Mouse (Mus musculus) gastrocnemius, adult 18-20 months (tissue): ENCODE measurements around the gene Dlk1. TPM values are rescaled to one million over a fixed set of nuclear protein-coding genes. Genes with fewer than 3 reads are reported as not detected.

Experiments
- DNase-seq: peaks from one replicate; pipeline ENCODE4 v3.0.0; 2021; ENCODE audit warnings: low spot score
- long read RNA-seq, 2 experiments: library from polyadenylated mRNA; stranded (forward); transcript quantifications; one replicate each; pipeline ENCODE4 v2.0.0; 2021
- total RNA-seq, 2 experiments: library from RNA; stranded (reverse); gene quantifications; 2 replicates each; pipeline ENCODE4 v1.2.3; 2021

Gene Dlk1
- total RNA-seq, result 1 to 10 TPM in 1 of 2 experiments, under 1 TPM in 1; 0.69 to 1.1 TPM
- long read RNA-seq, experiment 1, result 0 reads
- long read RNA-seq, experiment 2, partial matches to known transcripts, result 0 of 2 reads
- long read RNA-seq, experiment 2, other reads (novel, unspliced or antisense), result 0 of 2 reads

DNA sequence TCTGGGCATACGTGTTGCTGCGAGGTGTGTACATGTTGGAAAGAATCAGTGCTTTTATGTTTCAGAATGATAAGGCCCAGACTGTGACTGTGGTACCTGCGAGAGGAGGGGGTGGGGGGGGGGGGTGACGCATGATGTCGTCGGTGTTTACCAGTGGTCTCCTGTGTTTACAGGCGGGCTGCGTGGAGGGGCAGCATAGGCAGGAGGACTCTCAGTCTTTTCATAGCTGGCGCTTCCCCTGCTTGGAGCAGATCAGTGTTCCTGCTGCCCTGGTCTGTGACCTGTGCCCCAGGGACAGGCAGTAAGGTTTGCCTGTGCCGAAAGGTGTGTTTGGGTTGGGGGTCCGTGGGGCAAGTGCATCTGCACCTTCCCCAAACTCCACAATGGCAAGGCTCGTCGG is at the start of gene Dlk1:
TSS of gene Dlk1 (plus strand) at position 232 of the 400 bp plus-strand sequence.
- no peak for DNase-seq

DNA sequence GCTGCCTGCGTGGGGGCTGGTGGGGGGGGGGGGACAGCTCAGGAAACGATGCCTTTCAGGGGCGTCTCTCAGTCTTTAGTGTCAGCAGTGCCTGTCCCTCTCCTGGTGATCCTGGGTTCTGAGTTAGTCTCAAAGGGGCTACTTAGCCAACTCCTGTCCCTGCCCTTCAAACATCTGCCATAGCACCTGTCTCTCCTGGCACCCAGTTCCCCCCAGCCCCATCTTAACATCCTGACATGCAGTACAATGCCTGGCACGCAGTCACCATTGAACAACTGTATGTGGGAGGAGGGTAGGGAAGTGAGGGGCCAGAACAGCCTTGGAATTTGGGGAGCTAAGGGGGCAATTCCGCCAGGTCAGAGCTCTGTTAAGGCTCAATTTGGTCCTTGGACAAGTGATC is 49.7 kb upstream of the Dlk1 start:
- DNase-seq, result no peak

DNA sequence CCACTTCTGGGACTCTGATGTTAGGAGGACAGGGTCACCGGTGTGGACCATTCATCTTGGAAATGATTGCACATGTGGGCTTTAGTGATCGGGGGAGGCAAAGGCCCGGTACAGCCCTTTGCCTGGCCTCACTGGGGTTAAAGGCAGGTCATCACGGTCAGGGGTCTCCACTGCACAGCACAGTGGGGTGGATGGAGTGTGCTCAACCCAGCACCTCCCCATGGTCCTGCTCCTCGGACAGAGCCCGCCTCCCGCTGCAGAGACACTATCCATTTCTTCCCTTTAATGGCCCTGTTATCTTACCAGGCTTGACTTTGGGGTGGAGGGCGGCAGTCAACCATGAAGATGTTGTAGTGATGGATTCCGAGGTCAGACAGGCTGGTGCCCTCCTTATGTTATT is 48.9 kb upstream of the Dlk1 start:
- DNase-seq, result no peak

DNA sequence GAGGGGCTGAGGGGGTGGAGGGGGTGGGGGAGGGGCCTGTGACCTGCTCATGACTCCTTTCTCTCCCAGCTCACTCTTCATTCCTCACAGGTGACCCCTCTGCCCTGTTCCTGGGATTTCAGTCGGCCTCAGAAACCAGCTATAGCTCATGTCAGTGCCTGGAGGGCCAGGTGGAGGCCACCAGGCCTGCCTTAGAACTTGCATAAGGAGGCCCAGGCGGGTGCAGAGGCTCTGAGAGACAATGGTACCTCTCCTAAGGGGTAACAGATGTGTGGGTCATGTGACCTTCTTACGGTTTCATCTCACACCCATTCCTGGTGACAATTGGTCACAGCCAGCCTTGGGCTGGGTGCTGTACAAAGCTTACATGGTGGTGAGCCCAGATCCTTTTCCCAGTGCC is 46.6 kb upstream of the Dlk1 start:
- DNase-seq, result no peak

DNA sequence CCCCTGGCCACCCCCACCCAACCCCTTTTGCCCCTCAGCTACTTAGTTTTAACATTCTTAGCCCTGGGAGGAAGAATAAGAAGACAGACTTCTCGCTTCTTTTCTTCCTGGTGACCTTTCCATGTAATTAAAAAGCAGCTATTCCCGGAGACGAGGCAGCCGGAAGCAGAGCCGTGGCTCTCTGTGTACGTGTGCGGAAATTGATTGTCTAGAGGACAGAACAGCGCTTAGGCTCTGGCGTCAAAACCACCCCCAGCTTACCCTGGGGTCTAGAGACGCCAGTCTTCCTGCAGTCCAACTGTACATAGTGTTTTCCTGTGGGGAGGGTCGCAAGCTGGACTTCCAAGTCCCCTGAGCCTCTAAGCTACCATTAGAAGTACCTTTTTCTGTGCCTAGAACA is 41.9 kb upstream of the Dlk1 start:
- DNase-seq, result no peak

DNA sequence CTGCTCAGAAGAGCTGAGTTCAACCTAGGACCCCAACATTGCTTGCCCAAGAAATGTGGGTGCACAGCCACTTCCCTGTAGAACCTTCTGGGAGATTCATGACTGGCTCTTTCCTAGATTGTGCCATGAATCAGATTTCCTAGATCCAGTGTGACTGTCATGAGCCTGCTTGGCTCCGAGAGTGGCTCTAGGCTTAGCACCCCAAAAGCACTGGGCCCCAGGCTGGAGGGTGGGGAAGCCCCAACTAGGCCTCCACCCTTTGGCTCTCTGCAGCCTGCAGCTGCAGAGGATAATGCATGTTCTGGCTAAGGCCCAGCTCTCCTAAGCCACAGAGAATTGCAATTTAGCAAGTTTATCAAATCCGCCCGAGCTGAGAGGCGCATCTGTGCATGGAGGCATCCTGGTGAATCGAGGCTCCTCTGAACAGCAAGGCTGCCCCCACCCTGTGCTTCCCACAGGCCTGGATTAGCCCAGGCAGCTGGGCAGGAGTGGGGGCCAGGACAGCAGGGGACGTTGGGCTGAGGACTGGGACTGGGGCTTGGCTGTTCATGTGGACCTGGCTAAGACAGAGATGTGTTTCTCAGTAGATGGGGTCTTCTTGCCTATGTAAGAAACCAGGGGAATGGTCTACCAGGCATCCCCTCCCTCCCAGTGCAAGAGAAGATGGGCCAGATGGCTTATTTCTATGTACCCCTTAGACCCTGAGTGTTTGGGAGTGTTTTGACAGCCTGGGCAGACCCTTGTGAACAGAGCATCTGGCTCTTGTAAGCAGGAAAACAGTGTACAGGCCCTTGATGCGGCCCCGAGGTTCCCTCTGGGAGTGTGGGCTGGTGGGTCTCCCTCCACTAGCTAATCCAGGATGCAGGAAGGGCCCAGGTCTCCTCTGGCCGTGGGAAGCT is 41.2 kb upstream of the Dlk1 start:
- peak; percentile 29 for DNase-seq

DNA sequence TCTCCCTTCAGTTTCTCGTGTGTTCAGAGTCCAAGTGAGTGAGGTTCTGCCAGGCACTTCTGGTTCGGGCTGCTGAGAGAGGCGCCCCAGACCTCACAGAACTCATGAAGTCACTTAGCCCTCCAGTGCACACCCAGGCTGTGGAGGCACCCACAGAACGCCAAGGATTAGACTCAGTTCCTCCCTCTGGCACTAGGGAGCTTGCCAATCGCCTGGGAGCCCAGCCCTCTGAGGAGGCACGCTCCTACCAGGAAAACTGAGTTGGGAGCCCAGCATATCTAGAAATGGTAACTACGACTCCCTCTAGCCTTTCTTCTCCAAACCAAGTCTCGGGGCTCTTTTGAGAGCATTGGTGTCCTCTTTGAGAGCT is 40.6 kb upstream of the Dlk1 start:
- DNase-seq, result no peak

DNA sequence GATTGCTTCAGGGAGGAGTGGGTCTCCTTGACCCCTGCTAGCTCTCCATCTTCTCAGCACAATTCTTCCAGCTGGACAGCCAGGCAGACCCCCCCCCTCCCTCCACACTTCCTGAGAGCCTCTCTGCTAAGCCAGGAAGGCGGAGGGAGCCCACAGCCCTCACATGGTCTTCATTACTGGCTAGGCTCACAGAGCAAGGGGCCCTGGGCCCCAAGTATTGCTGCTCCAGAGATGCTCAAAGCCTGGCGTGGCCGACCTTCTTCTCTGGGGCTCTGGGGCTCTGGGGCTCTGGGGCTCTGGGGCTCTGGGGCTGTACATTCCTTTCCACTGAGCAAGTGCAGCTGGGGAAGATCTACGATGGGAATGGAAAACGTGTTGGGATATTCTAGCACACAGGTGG is 39.9 kb upstream of the Dlk1 start:
- DNase-seq, result peak; percentile 46

DNA sequence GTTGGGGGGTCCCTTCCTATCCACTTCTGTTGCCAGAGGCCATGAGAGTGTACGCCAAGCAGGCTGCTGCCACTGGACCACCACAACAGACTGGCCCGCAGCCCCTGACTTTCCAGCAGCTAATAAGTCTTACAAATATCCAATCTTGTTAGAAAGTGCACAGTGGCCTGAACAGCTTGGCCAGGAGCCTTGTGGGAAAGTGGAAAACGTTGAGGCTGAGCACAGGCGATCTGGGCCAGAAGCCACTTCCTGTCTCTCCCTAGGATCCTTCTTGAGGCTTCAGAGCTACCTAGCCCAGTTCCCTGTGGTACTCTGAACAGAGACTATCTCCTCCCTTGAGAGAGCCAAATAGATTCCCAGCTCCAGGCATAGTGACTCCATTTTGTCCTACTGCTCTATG is 39.3 kb upstream of the Dlk1 start:
- no peak for DNase-seq

DNA sequence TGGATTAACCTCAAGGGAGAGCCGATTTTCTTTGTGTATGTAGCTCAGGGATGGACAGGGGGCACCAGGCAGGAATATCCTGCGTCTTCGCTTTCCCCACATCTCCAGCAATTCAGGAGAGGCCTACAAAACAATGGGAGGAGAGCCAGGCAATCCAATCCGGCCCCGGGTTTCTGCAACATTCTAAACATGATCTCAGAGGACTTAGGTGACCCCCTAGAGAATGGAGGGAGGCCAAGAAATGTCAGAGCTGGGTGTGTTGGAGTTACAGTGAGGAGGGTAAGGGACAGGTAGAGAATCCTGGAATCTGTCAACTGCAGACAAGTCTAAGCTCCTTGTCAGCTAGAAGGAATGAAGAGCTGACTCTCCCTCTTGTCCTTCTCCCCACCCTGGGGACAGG is 35.9 kb upstream of the Dlk1 start:
- DNase-seq, result no peak

DNA sequence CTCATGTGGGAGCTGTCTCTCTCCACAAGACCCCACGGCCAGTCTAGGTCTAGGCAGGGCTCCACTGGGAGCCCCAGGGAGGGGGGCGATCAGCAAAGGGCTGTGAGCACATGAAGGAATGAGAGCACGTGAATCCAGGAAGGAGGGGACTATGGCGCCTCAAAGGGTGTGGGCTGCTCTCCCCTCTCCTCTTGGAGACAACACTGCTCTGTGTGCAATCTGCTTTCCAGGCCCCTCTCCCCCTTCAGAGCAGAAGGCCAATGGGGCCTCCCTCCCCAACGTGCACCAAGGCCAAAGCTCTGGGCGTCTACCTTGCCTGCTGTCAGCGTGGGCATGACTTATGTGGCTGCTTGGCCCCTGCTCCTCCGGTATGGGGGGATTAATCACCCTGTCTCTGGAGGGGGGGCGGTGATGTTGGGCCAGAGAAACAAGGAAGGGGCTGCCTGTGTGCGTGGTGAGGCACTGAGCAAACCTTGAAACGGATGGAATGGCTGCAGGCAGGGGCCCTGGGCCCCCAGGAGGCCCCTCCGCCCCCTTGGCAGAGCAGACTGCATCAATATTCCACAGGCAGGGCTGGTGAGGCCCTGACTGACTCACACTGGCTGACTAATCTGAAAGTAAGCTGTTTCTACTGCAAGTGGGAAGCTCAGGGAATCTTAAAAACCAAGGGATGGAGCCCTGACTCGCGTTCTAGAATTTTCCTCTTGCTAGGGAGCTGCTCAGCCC is 35.0 kb upstream of the Dlk1 start:
- no peak for DNase-seq

DNA sequence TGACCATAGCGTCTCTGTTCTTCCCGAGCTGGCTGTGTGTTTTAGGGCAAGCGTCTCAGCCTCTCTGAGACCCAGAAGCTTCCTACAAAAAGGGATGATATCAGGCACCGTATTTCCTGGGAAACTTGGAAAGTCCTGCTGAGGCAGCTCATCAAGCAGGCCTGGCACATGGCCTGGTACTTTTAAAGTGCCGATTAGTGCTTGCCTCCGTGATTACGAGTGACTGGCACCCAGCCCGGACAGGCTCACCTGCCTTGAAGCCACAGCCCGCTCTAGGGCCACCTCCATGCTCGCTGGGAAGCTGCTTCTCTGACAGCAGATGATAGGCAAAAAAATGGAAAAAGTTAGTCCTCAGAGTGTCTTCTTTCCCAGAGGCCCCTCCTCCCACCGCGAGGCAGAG is 32.6 kb upstream of the Dlk1 start:
- DNase-seq, result no peak

DNA sequence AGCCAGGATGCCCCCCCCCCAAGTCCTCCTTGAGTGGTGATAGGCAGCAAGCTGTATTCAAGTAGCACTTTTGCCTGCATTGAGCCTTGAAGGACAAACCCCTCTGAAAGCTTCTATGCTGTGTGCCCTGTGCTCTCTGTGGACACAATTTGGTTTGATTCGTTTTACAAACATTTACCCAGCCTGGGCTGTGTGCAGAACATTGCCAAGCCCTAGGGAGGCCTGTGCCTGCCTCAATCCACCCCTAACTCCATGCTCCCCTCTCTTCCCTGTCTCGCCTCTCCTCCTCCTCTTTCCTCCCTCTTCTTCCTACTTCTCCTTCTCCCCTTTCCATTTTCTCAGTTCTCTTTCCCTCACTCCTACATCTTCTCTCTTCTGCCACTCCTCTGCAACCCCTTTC is 29.5 kb upstream of the Dlk1 start:
- no peak for DNase-seq

DNA sequence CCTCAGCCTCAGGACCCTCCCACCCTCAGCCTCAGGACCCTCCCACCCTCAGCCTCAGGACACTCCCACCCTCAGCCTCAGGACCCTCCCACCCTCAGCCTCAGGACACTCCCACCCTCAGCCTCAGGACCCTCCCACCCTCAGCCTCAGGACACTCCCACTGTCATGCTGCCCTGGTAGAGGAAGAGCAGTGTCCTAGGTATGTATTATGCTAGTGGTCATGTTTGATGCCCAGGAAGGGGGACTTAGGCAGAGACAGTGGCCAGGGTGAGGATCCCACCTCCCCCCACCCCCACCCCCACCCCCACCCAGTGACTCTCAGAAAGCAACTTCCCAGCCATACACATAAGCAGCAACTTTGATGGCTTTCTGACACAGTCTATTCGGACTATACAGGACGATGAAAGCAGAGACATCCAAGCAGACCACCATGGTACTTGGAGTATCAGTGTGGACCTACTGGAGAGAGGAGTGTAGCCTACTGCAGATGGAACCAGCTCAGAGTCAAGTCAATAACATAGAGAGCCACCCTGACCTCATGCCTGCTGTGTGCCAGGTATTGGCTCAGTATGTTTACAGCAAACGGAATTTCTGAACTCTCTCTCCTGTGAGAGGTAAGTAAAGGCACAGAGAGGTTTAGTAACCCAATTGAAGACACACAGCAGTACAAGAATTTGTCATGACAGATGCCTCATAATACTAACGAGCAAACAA is 28.8 kb upstream of the Dlk1 start:
- no peak for DNase-seq

DNA sequence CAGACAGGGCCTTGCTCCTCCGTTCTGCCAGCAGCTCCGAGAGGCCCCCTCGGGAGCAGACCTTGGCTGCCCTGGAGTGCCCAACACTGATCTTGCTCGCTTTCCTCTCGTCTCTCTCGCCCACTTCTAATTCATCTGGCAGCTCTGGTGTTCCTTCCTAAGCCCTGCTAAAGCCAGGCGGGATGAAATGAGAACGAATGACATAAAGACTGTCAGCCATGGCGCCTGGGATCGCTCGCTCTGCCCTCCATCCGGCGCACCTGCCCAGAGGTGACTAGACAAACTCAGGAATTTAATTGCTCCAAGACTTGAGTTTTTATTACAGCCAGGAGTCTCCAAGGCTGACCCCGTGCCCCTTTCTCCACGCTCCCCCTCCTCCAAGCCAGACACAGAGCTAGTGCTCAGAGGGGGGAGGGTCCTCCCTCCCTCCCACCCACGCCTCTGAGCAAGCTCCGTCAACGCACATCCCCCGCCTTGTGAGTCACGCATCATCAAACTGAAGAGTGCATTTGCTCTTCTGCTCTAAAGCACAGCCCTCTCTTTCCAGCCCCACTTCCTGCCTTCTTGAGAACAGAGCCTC is 27.8 kb upstream of the Dlk1 start:
- no peak for DNase-seq

DNA sequence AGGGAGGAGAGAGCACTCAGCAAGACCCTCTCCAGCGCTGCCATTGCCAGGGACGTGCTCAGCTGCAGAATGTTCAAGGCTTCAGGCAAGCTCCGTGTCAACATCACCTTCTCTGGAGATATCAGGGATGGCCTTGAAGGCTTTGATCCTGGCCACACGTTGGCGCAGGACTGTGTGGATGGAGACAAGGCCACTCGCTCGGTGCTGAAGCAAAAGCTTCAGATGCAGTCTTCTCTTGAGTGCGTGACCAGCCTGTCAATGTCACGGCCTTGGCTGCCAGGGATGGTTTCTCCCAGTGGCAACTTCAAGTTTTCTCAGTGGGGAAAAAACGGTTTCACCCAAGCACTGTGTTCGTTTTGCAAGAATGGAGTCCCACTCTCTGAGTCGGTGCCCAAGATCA is 26.6 kb upstream of the Dlk1 start:
- DNase-seq, result no peak

DNA sequence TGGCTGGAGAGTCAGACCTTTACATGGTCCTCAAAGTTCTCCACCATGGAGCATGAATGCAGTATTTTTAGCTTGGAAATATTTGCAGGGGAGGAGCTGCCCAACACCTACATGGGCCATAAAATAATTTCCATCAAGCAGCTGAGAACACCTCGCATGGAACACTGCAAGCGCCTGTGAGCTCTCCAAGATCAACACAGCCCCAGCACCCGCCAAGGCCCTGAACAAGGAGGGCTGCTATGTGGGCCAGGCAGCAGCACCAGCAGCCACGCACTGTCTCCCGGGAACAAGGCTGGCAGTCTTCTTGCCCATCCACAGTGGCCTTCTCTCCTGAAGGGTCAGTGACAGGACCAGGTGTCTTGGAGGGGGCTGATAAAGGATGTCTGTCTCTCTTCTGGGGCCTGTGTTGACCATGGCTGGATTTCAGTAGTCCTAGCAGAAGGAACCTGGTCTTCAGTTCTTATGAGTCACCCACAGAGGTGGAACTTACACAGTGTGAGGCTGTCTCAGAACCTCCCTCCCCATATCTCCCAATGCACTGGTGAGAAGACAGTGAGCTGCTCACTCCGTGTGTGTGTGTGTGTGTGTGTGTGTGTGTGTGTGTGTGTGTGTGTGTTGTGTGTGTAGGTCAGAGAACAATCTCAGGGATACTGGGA is 20.0 kb upstream of the Dlk1 start:
- DNase-seq, result no peak

DNA sequence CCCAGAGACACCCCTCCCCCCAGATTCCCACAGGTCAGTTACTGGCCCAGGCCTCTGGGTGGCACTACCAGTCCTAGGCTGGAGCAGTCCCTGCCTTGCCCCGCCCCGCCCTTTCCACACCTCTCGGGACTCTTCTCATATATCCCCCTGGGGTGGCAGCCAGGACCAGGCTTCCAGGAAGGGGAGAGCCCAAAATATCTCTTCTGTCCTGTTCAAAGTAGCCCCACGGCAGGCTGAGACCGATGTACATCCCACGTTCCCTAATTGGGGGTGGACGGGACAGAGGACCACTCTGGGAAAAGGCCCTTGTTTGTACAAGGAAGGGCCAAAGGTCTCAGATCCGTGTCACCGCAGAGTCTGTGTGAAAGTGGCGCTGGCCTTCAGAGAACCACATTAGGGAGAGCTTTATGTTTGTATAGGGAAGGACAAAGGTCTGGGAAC is 16.2 kb upstream of the Dlk1 start:
- peak; percentile 85 for DNase-seq

DNA sequence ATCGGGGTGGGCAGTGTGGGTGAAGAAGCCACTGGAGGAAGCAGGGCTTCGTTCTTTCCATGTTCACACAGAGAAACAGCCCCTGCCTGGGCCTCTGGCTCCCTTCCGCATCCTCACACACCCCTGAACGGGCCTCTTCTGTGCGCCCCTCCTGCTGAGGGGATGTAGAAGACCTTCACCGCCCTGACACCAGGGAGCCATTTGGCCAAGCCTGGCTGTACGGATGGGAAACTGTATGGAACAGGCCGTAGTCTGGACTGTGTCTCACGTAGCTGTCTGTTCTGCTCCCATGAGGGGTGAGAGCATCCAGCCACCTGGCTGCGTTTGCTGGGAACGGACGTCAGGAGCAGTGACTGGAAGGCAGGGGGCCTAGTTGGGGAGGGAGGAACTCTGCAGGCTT is 15.8 kb upstream of the Dlk1 start:
- no peak for DNase-seq

DNA sequence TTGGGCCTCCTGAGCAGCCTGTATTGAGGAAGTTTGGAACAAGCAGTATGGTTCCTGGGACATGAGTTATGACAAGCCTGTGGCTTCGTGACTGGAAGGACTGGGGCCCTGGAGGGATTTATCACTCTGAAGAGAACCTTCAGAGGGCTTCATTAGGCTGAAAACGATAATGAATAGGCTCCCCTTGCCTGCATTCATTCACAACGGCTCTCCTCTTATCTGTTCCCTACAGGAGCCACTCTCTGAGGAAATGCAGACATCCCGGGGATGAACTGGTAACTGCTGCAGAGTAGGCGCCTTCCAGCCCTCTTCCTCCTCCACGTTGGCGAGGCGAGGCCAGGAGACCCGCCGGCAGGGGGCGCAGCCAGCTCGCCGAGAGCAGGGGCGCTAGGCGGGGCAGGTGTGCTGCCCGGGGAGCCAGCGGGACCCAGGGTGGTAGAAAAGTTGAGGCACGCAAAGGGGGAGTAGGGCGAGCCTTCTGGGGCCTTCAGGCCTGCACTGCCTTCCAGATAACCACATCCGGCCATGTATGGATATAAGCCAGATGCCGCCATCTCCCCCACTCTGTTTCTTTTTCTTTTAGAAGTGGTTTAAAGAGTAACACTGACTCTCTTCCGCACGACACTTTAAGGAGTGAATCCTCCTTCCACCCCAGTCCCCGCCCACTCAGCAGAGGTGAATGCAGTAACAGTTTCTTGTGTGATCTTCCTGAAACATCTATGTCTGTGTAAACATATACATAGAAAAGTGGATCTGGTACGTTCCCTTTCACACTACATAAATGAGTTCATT is 14.9 kb upstream of the Dlk1 start:
- peak; percentile 67 for DNase-seq
